20 mouse cellular contexts compared by ENCODE assay signal in genomic region chr11:29751013-29751412, GRCm38 (mm10).
"Had no signal": no experiment of that assay in that cellular context is flagged by ENCODE, and none has a peak within 500 bp of the region (broad histone marks: within the 10 kb centered on the region; RNA-seq: fewer than 3 reads in every experiment).

No protein-coding gene starts in this region.

- H3K27ac ChIP-seq: liver, embryonic 15.5 days; lung, embryonic 15.5 days; macrophage; midbrain, embryonic 13.5 days; midbrain, embryonic 15.5 days; neural tube, embryonic 13.5 days; neural tube, embryonic 15.5 days had no signal

- DNase-seq: liver, postnatal 0 days; lung, adult 2 months; lung, postnatal 14 days; lung, postnatal 36 days; retina, postnatal 1 day; right cerebral cortex, adult 18-20 months; right cerebral cortex, postnatal 25 days; right cerebral cortex, postnatal 4 days; spleen, adult 18-20 months; thymus, adult 18-20 months; thymus, postnatal 14 days; thymus, postnatal 36 days had no signal

- H3K4me3 ChIP-seq: liver, embryonic 15.5 days; lung, embryonic 15.5 days; megakaryocyte, embryonic 14.5 days; midbrain, embryonic 13.5 days; midbrain, embryonic 15.5 days; neural tube, embryonic 13.5 days; neural tube, embryonic 15.5 days had no signal
